11 mouse cellular contexts compared by ENCODE assay signal in the genomic region with DNA sequence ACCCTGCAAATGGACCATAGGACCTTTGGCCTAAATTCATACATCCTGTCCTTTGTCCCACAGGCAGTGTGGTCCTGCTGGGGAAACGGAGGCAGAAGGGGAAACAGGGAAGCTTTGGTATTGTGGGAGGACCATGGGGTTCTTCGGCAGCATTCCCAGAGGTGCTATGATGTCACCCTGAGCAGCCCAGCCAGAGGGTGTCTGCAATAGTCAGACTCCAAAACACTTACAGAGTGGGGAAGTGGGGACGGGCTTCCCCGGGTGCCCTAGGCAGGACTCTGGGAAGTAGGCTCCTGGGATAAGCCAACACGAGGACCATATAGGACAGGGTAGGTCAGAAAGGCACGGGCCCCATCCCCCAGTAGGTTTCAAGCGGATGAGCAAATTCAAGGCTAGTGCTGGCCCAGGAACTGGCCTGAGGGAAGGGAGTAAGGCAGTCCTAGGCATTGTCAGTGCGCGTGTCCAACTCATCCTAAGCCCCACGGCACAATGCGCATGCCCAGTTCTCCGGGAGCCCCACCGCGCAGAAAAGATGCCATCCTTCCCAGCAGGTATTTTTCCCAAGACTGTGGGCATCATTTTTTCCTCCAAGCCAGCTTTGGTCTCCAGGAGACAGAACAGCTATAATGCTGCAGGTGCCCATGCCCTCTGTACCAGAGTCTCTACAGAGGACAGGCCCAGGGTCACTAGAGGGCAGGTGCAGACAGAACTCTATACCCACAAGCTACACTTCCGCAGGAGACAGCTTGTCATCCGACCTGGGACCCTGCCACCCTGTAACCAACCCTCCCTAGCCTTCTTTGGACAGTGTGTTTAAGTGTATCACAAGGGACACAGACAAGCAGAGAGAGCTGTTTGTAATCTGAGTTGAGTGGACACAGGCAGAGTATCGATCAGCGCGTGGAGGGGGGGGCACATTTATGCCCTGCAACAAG.
DNase-seq lines count a peak whose midpoint lies in the region; ATAC-seq and TF ChIP-seq lines count a peak whose summit lies in the region.
"Had no signal": no experiment of that assay in that cellular context is flagged by ENCODE, and none has a peak within 500 bp of the region (broad histone marks: within the 10 kb centered on the region; RNA-seq: fewer than 3 reads in every experiment).

No protein-coding gene starts in this region.

- no peak for DNase-seq in forebrain, embryonic 10.5 days (ENCODE audit: extremely low spot score, low spot score)
- DNase-seq in liver, postnatal 0 days, result no peak
- DNase-seq in liver, embryonic 11.5 days (ENCODE audit: low spot score), result no peak
- peak; percentile 16 for DNase-seq in adrenal gland, postnatal 14 days
- DNase-seq in hindbrain, postnatal 0 days (ENCODE audit: low spot score), result no peak
- DNase-seq in left cerebral cortex, postnatal 14 days (ENCODE audit: low spot score in 2 of 2), result no peak
- DNase-seq in cerebellum, adult 9-11 months, result no peak

- H3K27ac ChIP-seq in forebrain, embryonic 10.5 days, result 0 out of 2 replicates have a peak overlapping the region, but pooled peaks have one; percentile 17
- no peak overlapping the region for H3K27ac ChIP-seq in forebrain, embryonic 15.5 days (replicated peaks)
- no peak overlapping the region for H3K27ac ChIP-seq in liver, postnatal 0 days (ENCODE audit: low read depth)
- H3K27ac ChIP-seq in liver, embryonic 11.5 days (ENCODE audit: low read depth, low read length), result no peak overlapping the region
- H3K27ac ChIP-seq in hindbrain, postnatal 0 days, result no peak overlapping the region
- H3K27ac ChIP-seq: hindbrain, embryonic 15.5 days had no signal

- no peak overlapping the region for H3K4me3 ChIP-seq in forebrain, embryonic 10.5 days
- no peak overlapping the region for H3K4me3 ChIP-seq in forebrain, embryonic 15.5 days
- H3K4me3 ChIP-seq in liver, postnatal 0 days (ENCODE audit: low read depth, low read length), result no peak overlapping the region
- H3K4me3 ChIP-seq in liver, embryonic 11.5 days (ENCODE audit: low read depth, low read length), result no peak overlapping the region
- no peak overlapping the region for H3K4me3 ChIP-seq in hindbrain, postnatal 0 days (ENCODE audit: low read length)
- H3K4me3 ChIP-seq: embryonic facial prominence, embryonic 15.5 days; hindbrain, embryonic 15.5 days; limb, embryonic 12.5 days had no signal

- intact Hi-C loops in left cerebral cortex, postnatal 14 days (cut with DNase I), result no loop called here

- H3K9ac ChIP-seq in forebrain, embryonic 15.5 days (replicated peaks), result no peak overlapping the region
- H3K9ac ChIP-seq in liver, postnatal 0 days (replicated peaks), result no peak overlapping the region
- no peak overlapping the region for H3K9ac ChIP-seq in liver, embryonic 11.5 days (ENCODE audit: low read depth, low read length)
- no peak overlapping the region for H3K9ac ChIP-seq in hindbrain, postnatal 0 days (replicated peaks; ENCODE audit: low read length)
- H3K9ac ChIP-seq: embryonic facial prominence, embryonic 15.5 days; hindbrain, embryonic 15.5 days; limb, embryonic 12.5 days had no signal

- no peak for TF ChIP-seq CTCF in liver, postnatal 0 days (IDR thresholded peaks at IDR 0.05; ENCODE audit: low read depth)
- TF ChIP-seq CTCF in hindbrain, postnatal 0 days (IDR thresholded peaks at IDR 0.05; ENCODE audit: low read depth), result no peak

- ATAC-seq in forebrain, embryonic 15.5 days (replicated peaks), result no peak
- ATAC-seq in liver, postnatal 0 days, result 0 out of 2 replicates have a peak, but pooled peaks have one; percentile 12
- ATAC-seq in liver, embryonic 11.5 days (replicated peaks; ENCODE audit: low FRiP score), result no peak
- ATAC-seq in hindbrain, postnatal 0 days, result 0 out of 2 replicates have a peak, but pooled peaks have one; percentile 3

- no peak overlapping the region for H3K4me2 ChIP-seq in forebrain, embryonic 15.5 days (replicated peaks)
- H3K4me2 ChIP-seq in liver, postnatal 0 days (ENCODE audit: low read depth, low read length), result no peak overlapping the region
- H3K4me2 ChIP-seq in liver, embryonic 11.5 days, result no peak overlapping the region
- no peak overlapping the region for H3K4me2 ChIP-seq in hindbrain, postnatal 0 days (ENCODE audit: low read depth, low read length)
- H3K4me2 ChIP-seq: embryonic facial prominence, embryonic 15.5 days; hindbrain, embryonic 15.5 days; limb, embryonic 12.5 days had no signal

- H3K9me3 ChIP-seq in forebrain, embryonic 10.5 days, result no peaks in the 10 kb centered on the region
- H3K9me3 ChIP-seq in forebrain, embryonic 15.5 days, result no peaks in the 10 kb centered on the region
- no peaks in the 10 kb centered on the region for H3K9me3 ChIP-seq in liver, postnatal 0 days (ENCODE audit: low read length)
- no peaks in the 10 kb centered on the region for H3K9me3 ChIP-seq in liver, embryonic 11.5 days (ENCODE audit: control insufficient read depth, low read length)
- no peaks in the 10 kb centered on the region for H3K9me3 ChIP-seq in hindbrain, postnatal 0 days (ENCODE audit: low read length)
- H3K9me3 ChIP-seq: embryonic facial prominence, embryonic 15.5 days; hindbrain, embryonic 15.5 days; limb, embryonic 12.5 days had no signal

- 78% methylated on average over 19 of the region's 19 CpGs for WGBS in forebrain, embryonic 10.5 days
- 79% methylated on average over 19 of the region's 19 CpGs for WGBS in forebrain, embryonic 15.5 days
- WGBS in liver, postnatal 0 days (ENCODE audit: insufficient replicate concordance), result 76% methylated on average over 19 of the region's 19 CpGs
- 71% methylated on average over 19 of the region's 19 CpGs for WGBS in liver, embryonic 11.5 days
- 70% methylated on average over 19 of the region's 19 CpGs for WGBS in hindbrain, postnatal 0 days

- TF ChIP-seq EP300 in liver, postnatal 0 days (IDR thresholded peaks at IDR 0.05; ENCODE audit: low read depth), result no peak

- H3K4me1 ChIP-seq in forebrain, embryonic 10.5 days, result peaks cover 29% of the 10 kb centered on the region
- H3K4me1 ChIP-seq in forebrain, embryonic 15.5 days, result peaks cover 10% of the 10 kb centered on the region; the same call in 1 of the 2 replicates
- H3K4me1 ChIP-seq in liver, postnatal 0 days (ENCODE audit: insufficient read depth), result no peaks in the 10 kb centered on the region
- no peaks in the 10 kb centered on the region for H3K4me1 ChIP-seq in liver, embryonic 11.5 days (replicated peaks; ENCODE audit: control insufficient read depth, insufficient read depth, low read length)
- H3K4me1 ChIP-seq in hindbrain, postnatal 0 days (ENCODE audit: insufficient read depth, low read length), result no peaks in the 10 kb centered on the region; the same call in 1 of the 2 replicates

- H3K27me3 ChIP-seq in forebrain, embryonic 10.5 days (ENCODE audit: poor library complexity, severe bottlenecking), result no peaks in the 10 kb centered on the region
- H3K27me3 ChIP-seq in forebrain, embryonic 15.5 days, result no peaks in the 10 kb centered on the region
- H3K27me3 ChIP-seq in liver, postnatal 0 days (ENCODE audit: insufficient read depth, low read length), result no peaks in the 10 kb centered on the region
- no peaks in the 10 kb centered on the region for H3K27me3 ChIP-seq in liver, embryonic 11.5 days (replicated peaks; ENCODE audit: control insufficient read depth, insufficient read depth, low read length)
- H3K27me3 ChIP-seq in hindbrain, postnatal 0 days (ENCODE audit: insufficient read depth, low read length), result no peaks in the 10 kb centered on the region
- H3K27me3 ChIP-seq: embryonic facial prominence, embryonic 15.5 days; hindbrain, embryonic 15.5 days; limb, embryonic 12.5 days had no signal

- peaks cover 15% of the 10 kb centered on the region for H3K36me3 ChIP-seq in forebrain, embryonic 10.5 days (replicated peaks)
- no peaks in the 10 kb centered on the region for H3K36me3 ChIP-seq in forebrain, embryonic 15.5 days
- H3K36me3 ChIP-seq in liver, postnatal 0 days (replicated peaks; ENCODE audit: insufficient read depth, low read length), result peaks cover 37% of the 10 kb centered on the region
- peaks cover 5% of the 10 kb centered on the region; the same call in 1 of the 2 replicates for H3K36me3 ChIP-seq in liver, embryonic 11.5 days (ENCODE audit: control insufficient read depth, insufficient read depth, low read length)
- peaks cover 3% of the 10 kb centered on the region; the same call in 1 of the 2 replicates for H3K36me3 ChIP-seq in hindbrain, postnatal 0 days (ENCODE audit: insufficient read depth, low read length)
- H3K36me3 ChIP-seq: hindbrain, embryonic 15.5 days had no signal

Comparison
In these comparisons a context has a peak if more than half of its experiments do, and no peak if none do; other contexts are left out.
1. ATAC-seq: peak in liver, postnatal 0 days (single experiment) and hindbrain, postnatal 0 days (single experiment); none in forebrain, embryonic 15.5 days (single experiment) and liver, embryonic 11.5 days (single experiment).